Mouse (Mus musculus) small intestine, adult 2 months (tissue): ENCODE measurements around the gene Enoph1.

ENCODE experiments used
- CTCF ChIP-seq: fragments of 200-500 bp; IDR thresholded peaks from 2 replicates; pipeline ENCODE4 v1.5.1; 2012; ENCODE audit warnings: low read depth, mild to moderate bottlenecking, control low read depth, inconsistent platforms, low read length, moderate library complexity, mixed read lengths; ENCODE audit not compliant: insufficient replicate concordance, insufficient read length; ENCODE audit errors: extremely low read depth
- POLR2A ChIP-seq: fragments of 200-500 bp; IDR thresholded peaks from 2 replicates; pipeline ENCODE4 v1.6.1; 2012; ENCODE audit warnings: low read depth, mild to moderate bottlenecking, control low read depth, inconsistent platforms, low read length, moderate library complexity

DNA sequence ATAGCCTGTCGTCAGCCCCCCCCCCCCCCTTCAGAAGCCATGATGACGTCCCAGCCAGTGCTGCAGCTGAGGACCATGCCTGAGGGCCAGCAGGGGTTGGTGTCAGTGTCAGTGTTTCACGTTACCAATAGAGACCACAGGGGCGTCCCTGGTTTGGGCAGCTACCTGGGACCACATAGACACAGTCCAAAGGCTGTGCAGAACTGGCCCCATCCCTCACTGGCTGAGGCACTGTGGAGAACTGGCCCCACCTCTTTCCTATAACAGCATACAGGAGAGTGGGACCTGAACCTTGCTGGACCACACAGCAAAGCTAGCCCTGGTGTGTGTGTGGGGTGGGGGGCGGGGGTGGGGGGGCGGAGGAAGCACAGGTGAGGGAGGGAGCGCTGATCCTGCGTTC, 39.3 kb upstream of the Enoph1 start:
- TF ChIP-seq CTCF (no peak), POLR2A (no peak)
